Mouse (Mus musculus): ENCODE results near the gene Lemd2.

- TF ChIP-seq CTCF (IDR thresholded peaks at IDR 0.05; ENCODE audit: low read depth, low read length) = no peak
- TF ChIP-seq TAL1 (conservative IDR thresholded peaks at IDR 0.05; ENCODE audit: low read depth, low read length) = no peak
- TF ChIP-seq GATA2 (IDR thresholded peaks at IDR 0.05; ENCODE audit: borderline replicate concordance, low read depth, low read length) = no peak
- no peak for TF ChIP-seq POLR2AphosphoS5 (IDR thresholded peaks at IDR 0.05; ENCODE audit: insufficient replicate concordance, low read depth, low read length)
Measured at GRCm38 (mm10) chr17:27240556-27241457, 36.5 kb upstream of the Lemd2 start.
